Mouse (Mus musculus) MEL (cell line): Measurements from ENCODE around the gene Chl1. TPM values are rescaled to one million over a fixed set of nuclear protein-coding genes. Genes with fewer than 3 reads are reported as not detected.

Source experiments
- DNase-seq: peaks from one replicate; pipeline ENCODE4 v3.0.0; 2011; ENCODE audit warnings: low read depth, low spot score
- H3K27ac ChIP-seq: 2 replicates; pipeline ENCODE4 v1.5.1; 2012; ENCODE audit warnings: low read depth, mild to moderate bottlenecking, control low read depth, low read length, moderate library complexity; ENCODE audit not compliant: control insufficient read depth
- H3K27me3 ChIP-seq, 2 experiments: fragments of 150-350 bp in 1 of 2; sonication (generic) in 1 of 2; 2 replicates each; pipeline ENCODE4 v1.6.1; 2012; ENCODE audit warnings: low read length in 2 of 2, mild to moderate bottlenecking in 2 of 2, improper control_type of control experiment in 1 of 2, moderate library complexity in 1 of 2; ENCODE audit not compliant: insufficient read depth in 2 of 2, control insufficient read depth in 1 of 2
- H3K36me3 ChIP-seq, 2 experiments: 2 replicates each; pipeline ENCODE4 v1.6.1; 2012 to 2014; ENCODE audit warnings: low read length in 2 of 2, improper control_type of control experiment in 1 of 2, inconsistent platforms in 1 of 2, mild to moderate bottlenecking in 1 of 2; ENCODE audit not compliant: insufficient read depth in 2 of 2, control insufficient read depth in 1 of 2
- H3K4me1 ChIP-seq, 2 experiments: fragments of 150-350 bp in 1 of 2; sonication (generic) in 1 of 2; 2 replicates each; pipeline ENCODE4 v1.6.1; 2012; ENCODE audit warnings: low read length in 2 of 2, improper control_type of control experiment in 1 of 2, mild to moderate bottlenecking in 1 of 2; ENCODE audit not compliant: insufficient read depth in 2 of 2, control insufficient read depth in 1 of 2
- H3K4me3 ChIP-seq, 2 experiments: fragments of 150-350 bp in 1 of 2; sonication (generic) in 1 of 2; 2 replicates each; pipeline ENCODE4 v1.5.1; 2012; ENCODE audit warnings: low read depth in 2 of 2, low read length in 2 of 2, mild to moderate bottlenecking in 2 of 2, moderate library complexity in 2 of 2, control low read depth in 1 of 2, improper control_type of control experiment in 1 of 2; ENCODE audit not compliant: control insufficient read depth in 1 of 2, insufficient read depth in 1 of 2
- H3K79me2 ChIP-seq: 2 replicates; pipeline ENCODE4 v1.6.1; 2012; ENCODE audit warnings: mild to moderate bottlenecking, low read length, moderate library complexity; ENCODE audit not compliant: control insufficient read depth, poor library complexity, insufficient read depth
- H3K9ac ChIP-seq: 2 replicates; pipeline ENCODE4 v1.6.1; 2012; ENCODE audit warnings: low read depth, mild to moderate bottlenecking, control low read depth, low read length, moderate library complexity; ENCODE audit not compliant: control insufficient read depth, poor library complexity, severe bottlenecking
- H3K9me3 ChIP-seq: fragments of 150-350 bp; sonication (generic); replicated peaks from 2 replicates; pipeline ENCODE4 v1.6.1; 2012; ENCODE audit warnings: mild to moderate bottlenecking, low read length, improper control_type of control experiment, moderate library complexity; ENCODE audit not compliant: insufficient read depth
- BHLHE40 ChIP-seq: IDR thresholded peaks from 2 replicates; pipeline ENCODE4 v1.6.1; 2012; ENCODE audit warnings: low read depth, mild to moderate bottlenecking, inconsistent platforms, low read length, improper control_type of control experiment, borderline replicate concordance
- CHD1 ChIP-seq: IDR thresholded peaks from 2 replicates; pipeline ENCODE4 v1.6.1; 2012; ENCODE audit warnings: low read depth, mild to moderate bottlenecking, inconsistent platforms, low read length, improper control_type of control experiment
- CHD2 ChIP-seq: IDR thresholded peaks from 2 replicates; pipeline ENCODE4 v1.6.1; 2011; ENCODE audit warnings: low read length, improper control_type of control experiment
- EP300 ChIP-seq, 2 experiments: IDR thresholded peaks; 2 replicates each; pipeline ENCODE4 v1.6.1; 2011; ENCODE audit warnings: improper control_type of control experiment in 2 of 2, low read length in 2 of 2, low read depth in 1 of 2, mild to moderate bottlenecking in 1 of 2
- ETS1 ChIP-seq: IDR thresholded peaks from 2 replicates; pipeline ENCODE4 v1.6.1; 2012; ENCODE audit warnings: low read depth, mild to moderate bottlenecking, inconsistent platforms, low read length, improper control_type of control experiment, moderate library complexity
- GABPA ChIP-seq: IDR thresholded peaks from 2 replicates; pipeline ENCODE4 v1.6.1; 2012; ENCODE audit warnings: low read depth, mild to moderate bottlenecking, inconsistent platforms, low read length, improper control_type of control experiment, moderate library complexity
- GATA1 ChIP-seq: IDR thresholded peaks from 2 replicates; pipeline ENCODE4 v1.6.1; 2011; ENCODE audit warnings: low read depth, low read length, improper control_type of control experiment
- HCFC1 ChIP-seq: IDR thresholded peaks from 2 replicates; pipeline ENCODE4 v1.6.1; 2012; ENCODE audit warnings: low read depth, mild to moderate bottlenecking, inconsistent platforms, low read length, improper control_type of control experiment, moderate library complexity
- KAT2A ChIP-seq: conservative IDR thresholded peaks from 2 replicates; pipeline ENCODE4 v1.6.1; 2012; ENCODE audit warnings: low read depth, low read length, improper control_type of control experiment, inconsistent platforms
- MYB ChIP-seq: IDR thresholded peaks from 2 replicates; pipeline ENCODE4 v1.6.1; 2011; ENCODE audit warnings: mild to moderate bottlenecking, low read depth, low read length, improper control_type of control experiment
- NELFE ChIP-seq: IDR thresholded peaks from 2 replicates; pipeline ENCODE4 v1.6.1; 2011; ENCODE audit warnings: low read depth, low read length, improper control_type of control experiment
- POLR2AphosphoS2 ChIP-seq: IDR thresholded peaks from 2 replicates; pipeline ENCODE4 v1.6.1; 2011; ENCODE audit warnings: low read length, improper control_type of control experiment
- POLR2AphosphoS5 ChIP-seq: IDR thresholded peaks from 2 replicates; pipeline ENCODE4 v1.6.1; 2012; ENCODE audit warnings: low read depth, borderline replicate concordance, mild to moderate bottlenecking, inconsistent platforms, low read length, moderate library complexity, mixed read lengths
- RCOR1 ChIP-seq: IDR thresholded peaks from 2 replicates; pipeline ENCODE4 v1.6.1; 2012; ENCODE audit warnings: low read depth, mild to moderate bottlenecking, inconsistent platforms, low read length, improper control_type of control experiment
- SIN3A ChIP-seq: IDR thresholded peaks from 2 replicates; pipeline ENCODE4 v1.6.1; 2012; ENCODE audit warnings: low read length, improper control_type of control experiment, inconsistent platforms
- SMC3 ChIP-seq: IDR thresholded peaks from 2 replicates; pipeline ENCODE4 v1.6.1; 2011; ENCODE audit warnings: low read depth, low read length, improper control_type of control experiment
- TAL1 ChIP-seq: IDR thresholded peaks from 2 replicates; pipeline ENCODE4 v1.6.1; 2012; ENCODE audit warnings: mild to moderate bottlenecking, inconsistent platforms, low read length, moderate library complexity, mixed read lengths
- TBP ChIP-seq: IDR thresholded peaks from 2 replicates; pipeline ENCODE4 v1.8.0; 2011; ENCODE audit warnings: low read depth, low read length, improper control_type of control experiment
- TCF12 ChIP-seq: IDR thresholded peaks from 2 replicates; pipeline ENCODE4 v1.6.1; 2014; ENCODE audit warnings: low read depth, mild to moderate bottlenecking, inconsistent platforms, low read length, improper control_type of control experiment, moderate library complexity
- UBTF ChIP-seq: IDR thresholded peaks from 2 replicates; pipeline ENCODE4 v1.6.1; 2012; ENCODE audit warnings: low read depth, mild to moderate bottlenecking, inconsistent platforms, low read length, improper control_type of control experiment, moderate library complexity, borderline replicate concordance; ENCODE audit not compliant: insufficient read depth
- USF1 ChIP-seq: IDR thresholded peaks from 2 replicates; pipeline ENCODE4 v1.6.1; 2014; ENCODE audit warnings: low read depth, mild to moderate bottlenecking, inconsistent platforms, low read length, improper control_type of control experiment, moderate library complexity
- ZC3H11A ChIP-seq: IDR thresholded peaks from 2 replicates; pipeline ENCODE4 v1.6.1; 2012; ENCODE audit warnings: low read depth, mild to moderate bottlenecking, inconsistent platforms, low read length, improper control_type of control experiment
- ZKSCAN1 ChIP-seq: IDR thresholded peaks from 2 replicates; pipeline ENCODE4 v1.6.1; 2012; ENCODE audit warnings: low read depth, mild to moderate bottlenecking, inconsistent platforms, low read length, improper control_type of control experiment, moderate library complexity
- ZMIZ1 ChIP-seq: IDR thresholded peaks from 2 replicates; pipeline ENCODE4 v1.6.1; 2012; ENCODE audit warnings: low read depth, mild to moderate bottlenecking, inconsistent platforms, low read length, improper control_type of control experiment, moderate library complexity
- polyA plus RNA-seq, 2 experiments: library from polyadenylated mRNA; stranded (reverse) in 1 of 2; unstranded in 1 of 2; fragments of >175 nt in 1 of 2; fragments of >200 nt in 1 of 2; gene quantifications; 2 replicates each; pipeline versions ENCODE4 v1.2.1 to v1.2.4; 2012; ENCODE audit warnings: low replicate concordance in 2 of 2, low read depth in 1 of 2; ENCODE audit not compliant: insufficient read length in 2 of 2, insufficient read depth in 1 of 2, missing spikeins in 1 of 2
- total RNA-seq: library from RNA; depleted of rRNA; stranded (reverse); fragments of 300-350 nt; gene quantifications from 2 replicates; pipeline ENCODE4 v1.2.3, GENCODE M21; 2012

Chl1 gene
- total and polyA plus RNA-seq, 3 experiments: not detected

DNA sequence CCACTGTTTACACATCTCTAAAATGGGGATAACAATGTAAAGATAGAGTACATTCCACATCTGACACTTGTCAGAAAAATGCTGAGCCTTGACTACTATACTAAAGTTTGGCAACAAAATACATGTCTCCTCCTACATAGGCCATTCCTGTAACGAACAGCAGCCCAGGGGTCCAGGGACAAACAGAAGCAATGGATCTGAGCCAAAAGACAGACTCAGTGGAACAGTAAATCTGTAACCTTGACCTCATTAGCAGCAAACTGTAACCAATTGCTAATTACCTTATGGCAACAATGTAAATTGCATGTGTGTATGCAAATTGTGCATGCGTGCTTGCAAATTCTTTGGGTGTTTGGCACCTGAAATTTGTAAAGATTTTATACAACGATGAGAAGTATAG lies 100.3 kb downstream of the Chl1 start:
- Histone ChIP-seq H3K79me2 (no peaks in the 10 kb centered on the region), H3K4me3 (no peak overlapping the region), H3K27ac (no peak overlapping the region), H3K4me1 (no peaks in the 10 kb centered on the region), H3K36me3 (no peaks in the 10 kb centered on the region), H3K27me3 (no peaks in the 10 kb centered on the region), H3K9ac (no peak overlapping the region), H3K9me3 (no peaks in the 10 kb centered on the region)
- TF ChIP-seq USF1: no peak
- no peak for TF ChIP-seq CHD2
- no peak for TF ChIP-seq POLR2AphosphoS5
- no peak for TF ChIP-seq UBTF
- no peak for TF ChIP-seq RCOR1
- no peak for TF ChIP-seq TAL1
- no peak for TF ChIP-seq MYB
- TF ChIP-seq ZKSCAN1: no peak
- TF ChIP-seq NELFE: no peak
- no peak for TF ChIP-seq SIN3A
- TF ChIP-seq KAT2A: no peak
- DNase-seq: no peak

- DNase-seq: no peak
- Histone ChIP-seq H3K27ac (no peak overlapping the region), H3K36me3 (no peaks in the 10 kb centered on the region), H3K4me3 (no peak overlapping the region), H3K4me1 (no peaks in the 10 kb centered on the region), H3K9me3 (no peaks in the 10 kb centered on the region), H3K27me3 (no peaks in the 10 kb centered on the region), H3K9ac (no peak overlapping the region), H3K79me2 (no peaks in the 10 kb centered on the region)
- TF ChIP-seq RCOR1 (no peak), SMC3 (no peak), GATA1 (no peak), ETS1 (no peak), CHD1 (no peak), KAT2A (no peak), GABPA (no peak), EP300 (IDR thresholded peaks at IDR 0.05; ENCODE audit: low read depth in 1 of 2, low read length in 2 of 2) (no peak), TCF12 (no peak), POLR2AphosphoS5 (no peak), MYB (no peak), POLR2AphosphoS2 (no peak), HCFC1 (no peak), ZMIZ1 (no peak), BHLHE40 (no peak), ZC3H11A (no peak), TBP (no peak)
These were observed 102.2 kb downstream of the Chl1 start for GRCm38 (mm10) chr6:103612626-103613025.
